Mouse (Mus musculus) intestine, postnatal 0 days (tissue): ENCODE data around the gene Topbp1. TPM values are rescaled to one million over a fixed set of nuclear protein-coding genes. Genes with fewer than 3 reads are reported as not detected.

ENCODE experiments used
- ATAC-seq: fragments of 200-750 bp; cut with Nextera tagmentation; 2 replicates; pipeline ENCODE4 v1.8.0; 2017; ENCODE audit warnings: mild to moderate bottlenecking, moderate TSS enrichment, moderate library complexity
- H3K27ac ChIP-seq: fragments of 300-500 bp; sonication (generic); 2 replicates; pipeline ENCODE4 v1.5.1; 2014; ENCODE audit warnings: mild to moderate bottlenecking, low read depth, low read length, moderate library complexity
- H3K27me3 ChIP-seq: fragments of 300-500 bp; sonication (generic); replicated peaks from 2 replicates; pipeline ENCODE4 v1.6.1; 2014; ENCODE audit warnings: low read length, mixed read lengths; ENCODE audit not compliant: control insufficient read depth, insufficient read depth
- H3K36me3 ChIP-seq: fragments of 300-500 bp; sonication (generic); 2 replicates; pipeline ENCODE4 v1.6.1; 2014; ENCODE audit warnings: mild to moderate bottlenecking, moderate library complexity; ENCODE audit not compliant: control insufficient read depth, insufficient read depth
- H3K4me1 ChIP-seq: fragments of 300-500 bp; sonication (generic); replicated peaks from 2 replicates; pipeline ENCODE4 v1.6.1; 2014; ENCODE audit warnings: antibody characterized with exemption, low read length, mixed read lengths; ENCODE audit not compliant: control insufficient read depth, insufficient read depth
- H3K4me2 ChIP-seq: fragments of 300-500 bp; sonication (generic); replicated peaks from 2 replicates; pipeline ENCODE4 v1.6.1; 2014; ENCODE audit warnings: low read depth, mild to moderate bottlenecking, moderate library complexity
- H3K4me3 ChIP-seq: fragments of 300-500 bp; sonication (generic); 2 replicates; pipeline ENCODE4 v1.5.1; 2014; ENCODE audit warnings: low read depth, low read length
- H3K9ac ChIP-seq: fragments of 300-500 bp; sonication (generic); 2 replicates; pipeline ENCODE4 v1.6.1; 2014; ENCODE audit warnings: mild to moderate bottlenecking, low read depth, low read length
- H3K9me3 ChIP-seq: fragments of 300-500 bp; sonication (generic); 2 replicates; pipeline ENCODE4 v1.6.1; 2016; ENCODE audit warnings: mixed run types; ENCODE audit not compliant: control insufficient read depth
- CTCF ChIP-seq: sonication (generic); IDR thresholded peaks from 2 replicates; pipeline ENCODE4 v1.5.1; 2016; ENCODE audit warnings: low read depth, mild to moderate bottlenecking, control low read depth, antibody characterized with exemption, moderate library complexity
- WGBS: fragments of 180-500 bp; shearing (Covaris S2); extraction: QIAGEN DNeasy Blood & Tissue Kit; methylation state at CpG from one replicate; pipeline ENCODE4 v1.1.7; 2014; 5-methylcytosine and 5-hydroxymethylcytosine counted together
- polyA plus RNA-seq: library from polyadenylated mRNA; unstranded; fragments of >200 nt; fragmentation: Nextera tagmentation; extraction: Ambion mirVana; gene quantifications from 2 replicates; pipeline ENCODE4 v1.2.1, GENCODE M21; 2015

Topbp1 gene
- polyA plus RNA-seq, 1 experiment from 2014 or later = 15.2 TPM

GRCm38 (mm10) chr9:103398509-103399157 is 93.6 kb downstream of the Topbp1 start:
- no peak for ATAC-seq
- H3K4me2 ChIP-seq = no peak overlapping the region

More at GRCm38 (mm10) chr9:103398509-103399157, 93.6 kb downstream of the Topbp1 start:
- H3K27me3 ChIP-seq = no peaks in the 10 kb centered on the region
- H3K9ac ChIP-seq = no peak overlapping the region
- no peak overlapping the region for H3K27ac ChIP-seq
- H3K36me3 ChIP-seq = no peaks in the 10 kb centered on the region
- H3K4me3 ChIP-seq = no peak overlapping the region
- H3K9me3 ChIP-seq = no peaks in the 10 kb centered on the region
- H3K4me1 ChIP-seq = no peaks in the 10 kb centered on the region
- WGBS = 57% methylated on average over 21 of the region's 21 CpGs
- no peak for TF ChIP-seq CTCF

Other genes with a start within 250 kb of the Topbp1 start
- gene Rab6b, start 193.4 kb upstream of the Topbp1 start, polyA plus RNA-seq = 3.7 and 4.3 TPM in 2 replicates
- gene Srprb, start 103.1 kb upstream of the Topbp1 start, polyA plus RNA-seq = 20.7 and 21.4 TPM in 2 replicates
- 8.9 and 10.0 TPM in 2 replicates for gene Gm20425, start 74.9 kb upstream of the Topbp1 start, polyA plus RNA-seq
- 237 and 245 TPM in 2 replicates for gene Trf, start 74.8 kb upstream of the Topbp1 start, polyA plus RNA-seq
- gene 1300017J02Rik, start 133 bp upstream of the Topbp1 start, polyA plus RNA-seq = 2.4 and 3.8 TPM in 2 replicates
- gene Cdv3, start 60.6 kb downstream of the Topbp1 start, polyA plus RNA-seq = 38.8 and 39.8 TPM in 2 replicates
- gene Bfsp2, start 175.2 kb downstream of the Topbp1 start, polyA plus RNA-seq = 0.35 and 0.41 TPM in 2 replicates